Mouse (Mus musculus) cerebellum, adult 11 months (tissue): ENCODE measurements around the gene Tagln2.
A peak's percentile ranks its signal among the peaks of the same experiment; 100 is the strongest.

Experiments
- DNase-seq: peaks from one replicate; pipeline ENCODE4 v3.0.0; 2022

Gene Tagln2

DNA sequence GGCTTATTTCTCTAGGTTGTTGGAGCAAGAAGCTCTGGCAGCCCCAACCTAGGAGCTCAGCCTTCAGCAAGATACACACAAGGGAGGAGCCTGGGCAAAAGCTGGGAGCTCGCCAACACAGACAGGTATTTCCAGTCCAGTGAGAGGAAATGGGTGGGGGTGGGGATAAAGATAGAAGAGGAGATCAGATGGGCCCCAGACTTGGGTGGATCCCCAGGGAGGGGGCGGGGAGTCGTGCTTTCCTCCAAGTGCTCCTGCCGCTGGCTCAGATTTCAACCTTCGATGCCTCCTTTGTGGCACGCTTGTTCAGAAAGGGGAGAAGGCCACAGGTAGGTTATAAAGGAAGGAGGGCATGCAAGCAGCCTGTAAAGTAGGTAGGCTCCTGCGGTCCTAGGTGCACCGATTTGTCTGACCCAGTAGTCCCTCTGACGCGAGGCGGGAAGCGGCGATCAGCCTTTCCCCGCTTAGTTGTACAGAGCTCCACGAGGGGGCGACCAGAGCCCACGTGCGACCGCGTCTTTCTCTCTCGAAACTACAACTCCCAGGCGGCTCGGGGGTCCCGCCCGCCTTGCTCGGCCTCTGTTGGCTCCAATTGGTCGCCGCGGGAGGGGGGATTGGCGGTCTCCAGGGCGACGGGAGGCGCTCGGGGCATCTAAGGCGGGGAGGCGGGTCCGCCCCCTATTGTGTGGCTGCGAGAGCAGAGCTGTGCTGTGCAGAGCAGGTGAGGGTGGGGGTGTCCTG is 18.1 kb upstream of the Tagln2 start, which contains the start of gene Igsf9:
Igsf9 (plus strand) TSS at position 249 of the 741 bp plus-strand sequence.
- DNase-seq, result peak; percentile 71

DNA sequence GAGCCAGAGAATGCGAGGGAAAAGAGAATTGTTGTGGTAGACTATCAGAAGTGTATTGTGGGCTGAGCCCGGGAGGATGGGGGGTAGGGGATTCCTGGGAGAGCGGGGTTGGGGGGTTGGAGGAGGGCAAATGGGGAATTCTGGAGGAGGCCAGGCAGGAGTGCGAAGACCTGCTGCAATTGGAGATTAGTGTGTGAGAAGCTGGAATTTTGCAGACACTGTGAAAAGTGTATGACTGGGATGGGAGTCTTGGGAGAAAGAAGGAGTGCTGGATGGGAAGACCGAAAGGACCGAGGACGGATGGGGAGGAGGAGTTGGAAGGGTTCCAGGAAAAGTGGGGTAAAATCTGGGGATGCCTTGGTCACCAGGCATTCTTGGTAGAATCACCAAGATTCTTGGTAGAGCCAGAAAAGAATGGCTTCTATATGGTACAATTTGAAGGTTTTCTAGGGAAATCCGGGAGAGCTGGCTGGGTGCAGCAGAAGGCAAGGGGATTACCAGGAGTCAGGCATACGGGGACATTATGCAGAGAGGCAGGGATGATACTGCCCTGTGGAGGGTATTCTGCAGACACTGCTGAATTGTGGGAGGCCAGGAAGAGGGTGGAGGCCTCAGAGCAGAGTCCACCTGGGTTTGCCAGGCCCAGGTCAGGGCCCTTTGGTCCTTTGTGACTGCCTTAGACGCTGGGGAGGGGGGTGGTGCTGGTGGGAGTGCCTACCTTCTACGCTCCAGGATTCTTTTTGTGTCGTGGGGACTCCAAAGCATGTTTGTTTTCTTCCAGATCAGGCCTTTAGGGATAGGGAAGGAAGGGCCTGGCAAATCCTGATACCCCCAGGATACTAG is 17.1 kb upstream of the Tagln2 start:
- no peak for DNase-seq

- no peak for DNase-seq
Observed at GRCm38 (mm10) chr1:172483361-172483660, 16.5 kb upstream of the Tagln2 start.

GRCm38 (mm10) chr1:172484236-172484635 is 15.6 kb upstream of the Tagln2 start:
- no peak for DNase-seq

DNA sequence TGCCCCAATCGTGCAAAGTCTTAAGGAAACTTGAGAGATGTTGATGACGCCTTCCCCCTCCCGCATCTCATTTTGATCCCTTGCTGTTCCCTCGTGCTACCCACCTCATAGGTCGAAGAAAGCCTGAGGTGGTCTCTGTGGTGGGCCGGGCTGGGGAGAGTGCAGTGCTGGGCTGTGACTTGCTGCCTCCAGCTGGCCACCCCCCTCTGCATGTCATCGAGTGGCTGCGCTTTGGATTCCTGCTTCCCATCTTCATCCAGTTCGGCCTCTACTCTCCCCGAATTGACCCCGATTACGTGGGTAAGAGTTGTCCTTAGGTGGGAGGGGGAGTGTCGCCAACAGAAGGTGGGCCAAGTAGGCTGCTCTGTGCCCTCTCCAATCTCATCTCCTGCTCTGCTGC is 15.2 kb upstream of the Tagln2 start:
- DNase-seq, result no peak

DNA sequence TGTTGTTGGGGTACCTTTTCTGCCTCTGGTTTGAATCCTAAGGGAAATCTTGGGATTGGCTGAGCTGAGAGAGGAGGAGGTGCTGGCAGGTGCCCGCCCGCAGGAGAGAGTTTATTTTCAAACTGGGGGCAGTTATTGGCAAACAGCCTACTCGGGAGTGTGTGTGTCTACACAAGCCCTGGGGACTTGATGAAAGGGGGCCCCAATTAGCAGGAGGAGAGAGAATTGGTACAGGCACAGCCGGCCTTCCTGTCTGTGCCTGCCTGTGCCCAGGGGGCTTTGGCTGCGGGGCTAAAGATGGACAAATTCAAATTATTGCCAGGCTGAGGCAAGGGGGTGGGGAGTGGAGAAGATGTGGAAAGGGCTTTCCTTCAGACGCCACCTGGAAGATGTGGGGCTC is 14.0 kb upstream of the Tagln2 start:
- no peak for DNase-seq

DNA sequence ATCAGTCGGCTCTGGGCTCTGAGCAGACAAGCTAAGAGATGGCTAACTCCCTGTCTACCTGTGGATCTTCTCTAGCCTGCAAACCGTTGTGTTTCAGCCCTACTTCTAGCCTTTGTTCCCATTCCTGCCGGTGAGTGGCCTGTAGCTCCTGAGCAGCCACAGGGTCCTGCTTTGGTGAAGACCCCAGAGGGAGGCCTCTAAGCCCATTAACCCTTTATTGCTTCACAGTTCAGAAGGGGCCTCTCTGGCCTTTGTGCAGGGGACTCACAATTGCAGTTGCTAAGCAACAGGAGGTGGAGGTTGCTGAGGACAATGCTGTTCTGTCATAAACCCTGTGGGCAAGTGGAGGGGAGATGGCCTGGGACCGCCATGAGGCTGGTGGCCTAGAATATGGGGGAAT is 13.6 kb upstream of the Tagln2 start:
- DNase-seq, result no peak

DNA sequence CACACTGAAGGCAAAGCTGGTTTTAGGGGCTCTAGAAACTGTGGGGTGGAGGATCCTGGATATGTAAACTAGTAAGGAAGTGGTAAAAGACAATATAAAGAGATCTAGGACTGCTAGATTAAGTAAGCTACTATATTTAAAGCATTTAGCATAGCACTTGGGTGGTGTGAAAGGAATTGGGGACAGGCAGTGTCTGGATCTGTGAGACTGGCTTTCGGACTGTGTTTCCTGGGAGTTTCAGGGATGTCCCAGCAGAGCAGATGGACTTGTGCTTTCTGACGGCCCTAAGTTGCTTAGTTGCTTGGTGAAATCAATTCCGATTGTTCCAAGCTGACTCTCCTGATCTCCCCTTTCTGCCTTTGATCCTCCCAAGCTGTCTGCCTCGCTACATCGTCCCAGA is 13.2 kb upstream of the Tagln2 start:
- no peak for DNase-seq

GRCm38 (mm10) chr1:172487859-172488258 is 12.0 kb upstream of the Tagln2 start:
- no peak for DNase-seq

DNA sequence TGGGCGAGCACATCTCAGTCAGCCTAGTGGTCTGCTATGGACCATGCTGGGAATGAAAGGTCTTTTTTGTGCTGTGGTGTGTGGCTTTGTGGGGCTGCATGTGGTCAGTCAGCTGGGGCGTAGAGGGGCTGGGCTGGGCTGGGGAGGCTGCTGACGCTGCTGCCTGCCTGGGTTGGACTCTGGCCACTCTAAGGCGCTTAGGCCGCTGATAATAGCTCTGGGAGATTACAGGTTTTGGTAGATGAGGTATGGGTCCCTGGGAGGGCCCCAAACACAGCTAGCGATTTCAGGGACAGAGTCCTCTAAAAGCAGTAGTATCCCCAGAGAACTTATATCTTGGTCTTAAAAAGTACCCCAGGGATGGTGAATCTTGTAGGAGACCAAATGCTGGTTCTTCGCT is 11.0 kb upstream of the Tagln2 start:
- no peak for DNase-seq

GRCm38 (mm10) chr1:172489585-172490250 is 10.1 kb upstream of the Tagln2 start:
- no peak for DNase-seq

DNA sequence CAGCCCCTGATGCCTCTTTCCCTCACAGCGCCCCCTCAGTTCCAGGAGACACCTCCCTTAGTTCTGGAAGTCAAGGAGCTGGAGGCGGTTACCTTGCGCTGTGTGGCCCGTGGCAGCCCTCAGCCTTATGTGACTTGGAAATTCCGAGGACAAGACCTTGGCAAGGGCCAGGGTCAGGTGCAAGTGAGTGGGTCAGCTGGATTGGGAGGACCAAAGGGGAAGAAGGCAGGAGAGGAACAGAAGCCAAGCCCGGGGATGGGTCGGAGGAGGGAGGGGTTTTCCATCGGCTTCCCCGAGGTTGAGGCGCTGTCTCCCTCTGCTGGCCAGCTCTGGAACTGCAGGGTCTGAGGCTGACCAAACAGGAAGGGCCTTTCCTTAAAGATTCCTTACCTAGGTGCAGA is 9.6 kb upstream of the Tagln2 start:
- peak; percentile 76 for DNase-seq

DNA sequence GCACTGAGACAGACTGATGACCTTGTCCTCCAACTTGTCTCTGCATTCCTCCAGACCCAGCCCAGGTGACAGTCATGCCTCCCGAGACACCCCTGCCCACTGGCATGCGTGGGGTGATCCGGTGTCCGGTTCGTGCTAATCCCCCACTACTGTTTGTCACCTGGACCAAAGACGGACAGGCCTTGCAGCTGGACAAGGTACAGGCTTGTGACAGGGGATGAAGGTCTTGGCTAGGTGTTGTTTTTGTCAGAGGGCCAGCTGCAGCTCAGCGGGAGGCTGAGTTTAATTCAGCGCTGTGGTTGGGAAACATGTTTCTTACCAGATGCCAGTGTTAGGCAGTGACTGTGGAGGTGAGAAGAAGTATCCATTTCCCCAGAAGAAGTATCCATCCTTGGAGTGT is 7.8 kb upstream of the Tagln2 start:
- DNase-seq, result no peak

DNA sequence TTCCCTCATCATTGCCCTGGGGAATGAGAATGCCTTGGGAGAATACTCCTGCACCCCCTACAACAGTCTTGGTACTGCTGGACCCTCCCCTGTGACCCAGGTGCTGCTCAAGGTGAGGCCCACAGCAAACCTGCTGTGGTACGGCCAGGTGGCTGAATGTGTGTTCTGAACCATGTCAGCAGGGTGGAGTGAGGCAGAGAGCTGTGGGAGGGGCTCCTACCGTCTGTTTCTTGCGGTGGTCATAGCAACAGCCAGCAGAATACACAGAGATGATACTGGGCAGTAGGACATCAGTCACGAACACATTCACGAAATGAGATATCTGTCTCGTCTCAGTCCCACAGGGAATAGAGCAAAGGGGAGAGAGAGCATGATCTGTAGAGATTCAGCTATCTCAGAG is 6.3 kb upstream of the Tagln2 start:
- DNase-seq, result no peak

GRCm38 (mm10) chr1:172496030-172496429 is 3.8 kb upstream of the Tagln2 start:
- no peak for DNase-seq

DNA sequence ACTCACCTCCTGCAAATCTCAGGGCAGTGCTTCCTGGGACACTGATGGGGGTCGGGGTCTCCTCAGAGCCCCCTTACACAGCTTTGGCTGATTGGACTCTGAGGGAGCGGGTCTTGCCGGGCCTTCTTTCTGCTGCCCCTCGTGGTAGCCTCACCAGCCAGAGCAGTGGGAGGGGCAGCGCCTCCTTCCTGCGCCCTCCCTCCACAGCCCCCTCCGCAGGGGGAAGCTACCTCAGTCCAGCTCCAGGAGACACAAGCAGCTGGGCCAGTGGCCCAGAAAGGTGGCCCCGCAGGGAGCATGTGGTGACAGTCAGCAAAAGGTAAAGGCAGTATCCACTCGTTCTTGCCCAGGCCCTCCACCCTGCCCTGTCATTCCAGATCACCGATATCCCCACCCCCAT is 2.4 kb upstream of the Tagln2 start:
- DNase-seq, result no peak

DNA sequence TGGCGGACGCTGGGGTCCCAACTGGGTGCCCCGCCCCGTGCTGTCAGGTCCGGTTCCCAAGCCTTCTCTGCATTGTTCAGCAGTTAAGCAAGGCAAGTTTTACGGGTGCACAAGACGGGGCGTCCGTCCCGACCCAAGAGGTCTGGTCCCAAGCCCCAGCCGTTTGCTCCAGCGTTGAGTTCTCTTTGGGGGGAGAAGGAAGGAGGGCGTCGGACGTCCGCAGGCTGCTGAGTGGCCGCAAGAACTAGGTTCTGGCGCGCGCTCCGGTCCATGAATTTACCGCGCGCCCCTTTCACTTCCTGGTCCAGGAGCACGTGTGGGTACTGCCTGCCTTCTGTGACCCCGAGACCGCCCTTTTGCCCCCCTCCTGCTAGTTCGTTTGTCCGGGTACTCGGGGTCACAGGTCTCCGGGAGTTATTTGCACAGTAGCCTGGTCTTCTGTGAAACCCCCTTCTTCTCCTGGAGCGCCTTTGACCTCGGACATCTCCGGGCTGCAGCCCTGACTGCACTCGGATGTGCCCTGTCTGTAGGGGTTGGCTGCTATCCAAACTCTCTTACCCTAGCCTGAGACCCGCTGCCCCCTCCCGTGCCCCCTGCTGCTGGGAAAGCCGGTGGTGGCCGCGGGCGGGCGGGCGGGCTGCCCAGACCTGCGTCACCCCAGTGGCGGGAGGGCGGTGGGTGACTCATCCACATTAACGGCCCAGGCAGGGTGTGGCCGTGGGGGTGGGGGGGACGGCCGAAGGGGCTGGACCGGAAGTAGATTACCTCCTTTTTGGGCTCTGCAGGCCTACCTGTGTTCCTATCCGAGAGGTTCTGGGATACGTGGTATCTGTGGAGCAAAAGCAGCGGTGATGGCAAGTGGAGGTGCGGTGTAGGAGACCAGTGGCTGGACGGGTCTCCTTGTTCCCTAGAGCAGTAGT is 864 bp downstream of the Tagln2 start:
- no peak for DNase-seq

DNA sequence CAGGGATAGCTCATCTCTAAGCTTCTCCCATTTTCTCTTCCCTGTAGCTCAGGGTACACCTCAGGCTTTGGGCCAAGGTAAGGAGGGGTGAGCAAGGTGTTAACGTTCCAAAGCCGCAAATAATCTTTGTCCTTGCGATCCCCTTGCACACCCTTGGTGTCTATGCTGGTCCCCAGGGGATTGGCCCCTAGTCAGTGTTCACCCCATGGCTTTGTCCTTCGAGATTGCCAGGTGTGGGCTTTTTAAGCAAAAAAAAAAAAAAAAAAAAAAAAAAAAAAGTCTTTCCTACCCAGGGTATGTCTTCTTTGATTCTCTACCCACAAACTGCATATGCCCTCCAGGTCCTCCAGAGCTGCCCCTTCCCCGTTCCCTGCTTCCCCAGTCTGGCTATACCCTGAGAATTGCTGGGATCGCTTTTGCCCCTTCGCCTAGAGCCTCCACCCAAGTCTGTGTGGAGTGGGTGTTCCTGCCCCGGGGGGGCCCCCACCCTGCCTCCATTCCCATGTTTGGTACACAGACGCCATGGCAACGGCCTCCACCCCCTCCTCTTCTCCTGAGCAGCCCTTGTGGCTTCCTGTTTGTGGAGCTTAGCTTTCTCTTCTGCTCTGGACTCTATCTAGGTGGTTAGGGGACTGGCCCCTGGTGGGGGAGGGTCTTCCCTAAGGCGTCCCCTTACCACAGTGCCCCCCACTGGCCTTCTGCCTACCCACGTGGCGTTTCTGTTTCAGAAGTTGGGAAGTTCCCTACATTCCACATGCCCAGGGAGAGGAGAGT is 1.7 kb downstream of the Tagln2 start:
- DNase-seq, result no peak

GRCm38 (mm10) chr1:172502145-172503110 is 2.6 kb downstream of the Tagln2 start:
- DNase-seq, result no peak

DNA sequence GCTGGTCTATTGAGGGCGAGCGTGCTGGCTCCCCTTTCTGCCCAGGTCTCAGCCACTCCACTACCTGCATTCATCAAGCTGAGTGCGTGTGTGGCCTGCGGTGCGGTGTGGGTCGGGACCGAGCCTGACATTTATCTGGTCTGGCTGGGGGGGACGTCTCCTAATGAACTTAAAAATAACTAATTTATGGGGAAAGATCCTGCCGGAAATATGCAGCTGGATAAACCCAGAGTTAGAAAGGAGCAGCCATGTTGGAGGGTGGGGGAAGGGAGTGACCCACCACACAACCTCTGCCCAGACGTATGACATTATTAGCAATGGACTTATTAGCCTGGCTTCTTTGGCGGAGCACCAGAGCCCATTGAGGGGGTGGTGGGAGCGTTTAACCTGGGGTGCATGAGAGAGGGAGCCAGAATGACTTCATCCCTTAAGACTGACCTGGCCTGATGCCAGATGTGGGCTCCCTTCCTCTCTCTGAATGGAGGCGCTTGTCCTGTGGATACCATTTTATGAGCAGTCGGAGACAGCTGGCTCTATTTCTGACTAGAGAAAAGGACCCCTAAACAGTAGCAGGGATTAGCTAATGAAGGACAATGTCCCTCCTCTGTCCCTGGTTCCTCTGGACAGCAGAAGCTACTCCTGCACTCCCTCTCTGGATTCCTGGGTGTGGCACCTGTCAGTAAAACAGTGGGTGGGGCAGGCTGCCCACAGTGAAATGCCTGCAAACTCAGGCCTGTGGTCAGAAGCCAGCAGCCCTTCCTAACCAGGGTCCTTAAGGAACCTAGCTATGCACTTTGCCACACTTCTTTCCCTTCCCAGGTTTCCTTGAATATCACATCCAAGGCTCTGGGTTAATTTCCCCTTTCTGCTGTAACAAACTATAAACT is 3.5 kb downstream of the Tagln2 start:
- no peak for DNase-seq
